Mouse (Mus musculus): ENCODE measurements around the gene Sv2a. TPM values are rescaled to one million over a fixed set of nuclear protein-coding genes. Genes with fewer than 3 reads are reported as not detected.
"Not testable (repeated sequence)": the region's sequence is repeated elsewhere in the genome, so short reads cannot be mapped to it uniquely, and the experiment has no call there.

The Sv2a gene
- polyA plus RNA-seq, 1 experiment from 2014 or later, result 3.5 TPM

GRCm38 (mm10) chr3:96171583-96172196 is 9.3 kb upstream of the Sv2a start:
- peak; percentile 18; the same call in 1 of the 2 replicates for ATAC-seq
- H3K27me3 ChIP-seq (replicated peaks; ENCODE audit: control insufficient read depth, insufficient read depth, low read length), result no peaks in the 10 kb centered on the region
- peaks cover 49% of the 10 kb centered on the region for H3K36me3 ChIP-seq (ENCODE audit: control insufficient read depth, insufficient read depth)
- H3K9me3 ChIP-seq (ENCODE audit: control insufficient read depth), result no peaks in the 10 kb centered on the region
- H3K4me1 ChIP-seq (replicated peaks; ENCODE audit: control insufficient read depth, insufficient read depth, low read length), result peaks cover 6% of the 10 kb centered on the region; the same call in 1 of the 2 replicates
- peak overlapping the region; percentile 76 for H3K9ac ChIP-seq (ENCODE audit: low read depth, low read length)
- no peak for TF ChIP-seq CTCF (IDR thresholded peaks at IDR 0.05; ENCODE audit: low read depth)
- peak overlapping the region; percentile 90 for H3K4me2 ChIP-seq (replicated peaks; ENCODE audit: low read depth)
- H3K27ac ChIP-seq (ENCODE audit: low read depth, low read length), result peak overlapping the region; percentile 98
- peak overlapping the region; percentile 79 for H3K4me3 ChIP-seq (ENCODE audit: low read depth, low read length)
- WGBS, result 14% methylated on average over 18 of the region's 18 CpGs

- Histone ChIP-seq H3K9ac (ENCODE audit: low read depth, low read length) (peak within 1 kb of the TSS; percentile 76), H3K9me3 (ENCODE audit: control insufficient read depth) (no peaks in the 10 kb centered on the region), H3K4me2 (replicated peaks; ENCODE audit: low read depth) (peak within 1 kb of the TSS; percentile 90), H3K27me3 (replicated peaks; ENCODE audit: control insufficient read depth, insufficient read depth, low read length) (no peaks in the 10 kb centered on the region), H3K27ac (ENCODE audit: low read depth, low read length) (peak within 1 kb of the TSS; percentile 98), H3K4me1 (replicated peaks; ENCODE audit: control insufficient read depth, insufficient read depth, low read length) (peaks cover 6% of the 10 kb centered on the region; the same call in 1 of the 2 replicates), H3K36me3 (ENCODE audit: control insufficient read depth, insufficient read depth) (peaks cover 51% of the 10 kb centered on the region), H3K4me3 (ENCODE audit: low read depth, low read length) (peak within 1 kb of the TSS; percentile 79)
- ATAC-seq, result peak; percentile 91
- TF ChIP-seq CTCF (IDR thresholded peaks at IDR 0.05; ENCODE audit: low read depth), result no peak
- under 1% methylated on average over 57 of the region's 58 CpGs for WGBS
These were observed 8.5 kb upstream of the Sv2a start, which contains the start of gene Sf3b4 for GRCm38 (mm10) chr3:96172197-96173178. Gene Sf3b4 (plus strand): TSS chr3:96172332.

- no peaks in the 10 kb centered on the region for H3K9me3 ChIP-seq (ENCODE audit: control insufficient read depth)
- peak overlapping the region; percentile 76 for H3K9ac ChIP-seq (ENCODE audit: low read depth, low read length)
- ATAC-seq, result no peak
- no peaks in the 10 kb centered on the region for H3K27me3 ChIP-seq (replicated peaks; ENCODE audit: control insufficient read depth, insufficient read depth, low read length)
- peaks cover 6% of the 10 kb centered on the region; the same call in 1 of the 2 replicates for H3K4me1 ChIP-seq (replicated peaks; ENCODE audit: control insufficient read depth, insufficient read depth, low read length)
- 30% methylated on average over 7 of the region's 7 CpGs for WGBS
- no peak for TF ChIP-seq CTCF (IDR thresholded peaks at IDR 0.05; ENCODE audit: low read depth)
- peak overlapping the region; percentile 90 for H3K4me2 ChIP-seq (replicated peaks; ENCODE audit: low read depth)
- H3K36me3 ChIP-seq (ENCODE audit: control insufficient read depth, insufficient read depth), result peaks cover 49% of the 10 kb centered on the region
- peak overlapping the region; percentile 79 for H3K4me3 ChIP-seq (ENCODE audit: low read depth, low read length)
- H3K27ac ChIP-seq (ENCODE audit: low read depth, low read length), result 0 out of 2 replicates have a peak overlapping the region, but pooled peaks have one; percentile 9
These were observed 7.8 kb upstream of the Sv2a start for GRCm38 (mm10) chr3:96173185-96173584.

- H3K4me2 ChIP-seq (replicated peaks; ENCODE audit: low read depth); H3K9ac ChIP-seq (ENCODE audit: low read depth, low read length); ATAC-seq; H3K27ac ChIP-seq (ENCODE audit: low read depth, low read length); H3K9me3 ChIP-seq (ENCODE audit: control insufficient read depth); H3K4me3 ChIP-seq (ENCODE audit: low read depth, low read length); H3K4me1 ChIP-seq (replicated peaks; ENCODE audit: control insufficient read depth, insufficient read depth, low read length); H3K27me3 ChIP-seq (replicated peaks; ENCODE audit: control insufficient read depth, insufficient read depth, low read length): not testable (repeated sequence)
- 84% methylated on average over 4 of the region's 4 CpGs for WGBS
- H3K36me3 ChIP-seq (ENCODE audit: control insufficient read depth, insufficient read depth), result peaks cover 47% of the 10 kb centered on the region
These were observed 6.9 kb upstream of the Sv2a start for GRCm38 (mm10) chr3:96174042-96174441.

- TF ChIP-seq CTCF (IDR thresholded peaks at IDR 0.05; ENCODE audit: low read depth), result no peak
- no peaks in the 10 kb centered on the region for H3K9me3 ChIP-seq (ENCODE audit: control insufficient read depth)
- no peaks in the 10 kb centered on the region for H3K27me3 ChIP-seq (replicated peaks; ENCODE audit: control insufficient read depth, insufficient read depth, low read length)
- H3K27ac ChIP-seq (ENCODE audit: low read depth, low read length), result no peak overlapping the region
- no peak overlapping the region for H3K9ac ChIP-seq (ENCODE audit: low read depth, low read length)
- H3K4me2 ChIP-seq (replicated peaks; ENCODE audit: low read depth), result no peak overlapping the region
- 87% methylated on average over 6 of the region's 6 CpGs for WGBS
- H3K4me1 ChIP-seq (replicated peaks; ENCODE audit: control insufficient read depth, insufficient read depth, low read length), result peaks cover 6% of the 10 kb centered on the region; the same call in 1 of the 2 replicates
- no peak for ATAC-seq
- no peak overlapping the region for H3K4me3 ChIP-seq (ENCODE audit: low read depth, low read length)
- peaks cover 36% of the 10 kb centered on the region for H3K36me3 ChIP-seq (ENCODE audit: control insufficient read depth, insufficient read depth)
These were observed 5.7 kb upstream of the Sv2a start for GRCm38 (mm10) chr3:96175251-96175650.

- no peaks in the 10 kb centered on the region for H3K4me1 ChIP-seq (replicated peaks; ENCODE audit: control insufficient read depth, insufficient read depth, low read length)
- H3K36me3 ChIP-seq (ENCODE audit: control insufficient read depth, insufficient read depth), result peaks cover 31% of the 10 kb centered on the region
- TF ChIP-seq CTCF (IDR thresholded peaks at IDR 0.05; ENCODE audit: low read depth), result no peak
- ATAC-seq, result no peak
- no peak overlapping the region for H3K9ac ChIP-seq (ENCODE audit: low read depth, low read length)
- H3K9me3 ChIP-seq (ENCODE audit: control insufficient read depth), result no peaks in the 10 kb centered on the region
- no peak overlapping the region for H3K4me3 ChIP-seq (ENCODE audit: low read depth, low read length)
- no peak overlapping the region for H3K27ac ChIP-seq (ENCODE audit: low read depth, low read length)
- no peaks in the 10 kb centered on the region for H3K27me3 ChIP-seq (replicated peaks; ENCODE audit: control insufficient read depth, insufficient read depth, low read length)
- no peak overlapping the region for H3K4me2 ChIP-seq (replicated peaks; ENCODE audit: low read depth)
- WGBS, result 89% methylated on average over 4 of the region's 4 CpGs
These were observed 2.5 kb upstream of the Sv2a start for GRCm38 (mm10) chr3:96178427-96178826.
